11 mouse cellular contexts compared by ENCODE assay signal in genomic region chr5:112641131-112641530, GRCm38 (mm10).
DNase-seq lines count a peak whose midpoint lies in the region; ATAC-seq and TF ChIP-seq lines count a peak whose summit lies in the region.
"Had no signal": no experiment of that assay in that cellular context is flagged by ENCODE, and none has a peak within 500 bp of the region (broad histone marks: within the 10 kb centered on the region; RNA-seq: fewer than 3 reads in every experiment).

No protein-coding gene starts in this region.

- peaks cover 20% of the 10 kb centered on the region for H3K4me1 ChIP-seq in heart, embryonic 10.5 days
- peaks cover 7% of the 10 kb centered on the region; the same call in 1 of the 2 replicates for H3K4me1 ChIP-seq in megakaryocyte, embryonic 14.5 days
- H3K4me1 ChIP-seq in limb, embryonic 13.5 days, result 0 out of 2 replicates have a peak, but pooled peaks cover 7% of the 10 kb centered on the region
- H3K4me1 ChIP-seq in cerebellum, adult 2 months (ENCODE audit: control insufficient read depth, insufficient read depth, low read length), result no peaks in the 10 kb centered on the region; the same call in 1 of the 2 replicates

- peak overlapping the region; percentile 32 for H3K4me2 ChIP-seq in limb, embryonic 13.5 days (replicated peaks)

- 0 out of 2 replicates have a peak, but pooled peaks cover 2% of the 10 kb centered on the region for H3K9me3 ChIP-seq in heart, embryonic 10.5 days
- H3K9me3 ChIP-seq in megakaryocyte, embryonic 14.5 days, result peaks cover 31% of the 10 kb centered on the region
- H3K9me3 ChIP-seq in limb, embryonic 13.5 days, result no peaks in the 10 kb centered on the region

- no peak for DNase-seq in heart, embryonic 10.5 days (ENCODE audit: low spot score)
- DNase-seq in heart, adult 9 months (ENCODE audit: low spot score in 2 of 2), result no peak
- peak; percentile 72 for DNase-seq in retina, postnatal 1 day
- DNase-seq in cerebellum, adult 2 months, result no peak
- DNase-seq in spleen, postnatal 36 days (ENCODE audit: low spot score in 2 of 2), result no peak
- DNase-seq: B cell, adult 2 months; cerebellum, postnatal 10 days; heart, adult 11 months had no signal

- H3K36me3 ChIP-seq in heart, embryonic 10.5 days, result no peaks in the 10 kb centered on the region
- no peaks in the 10 kb centered on the region for H3K36me3 ChIP-seq in megakaryocyte, embryonic 14.5 days (replicated peaks; ENCODE audit: low read length)
- H3K36me3 ChIP-seq in limb, embryonic 13.5 days, result no peaks in the 10 kb centered on the region

- peaks cover 83% of the 10 kb centered on the region for H3K27me3 ChIP-seq in heart, embryonic 10.5 days (ENCODE audit: insufficient read depth, poor library complexity, severe bottlenecking)
- H3K27me3 ChIP-seq in megakaryocyte, embryonic 14.5 days (replicated peaks), result peaks cover 12% of the 10 kb centered on the region
- H3K27me3 ChIP-seq in limb, embryonic 13.5 days, result peaks cover 33% of the 10 kb centered on the region
- no peaks in the 10 kb centered on the region for H3K27me3 ChIP-seq in cerebellum, adult 2 months (ENCODE audit: control insufficient read depth, insufficient read depth, low read length)

- no peak overlapping the region for H3K9ac ChIP-seq in limb, embryonic 13.5 days

- TF ChIP-seq POLR2A in cerebellum, adult 2 months (IDR thresholded peaks at IDR 0.05; ENCODE audit: borderline replicate concordance, insufficient read depth, low read length), result no peak

- peak overlapping the region; percentile 44 for H3K4me3 ChIP-seq in heart, embryonic 10.5 days
- peak overlapping the region; percentile 25 for H3K4me3 ChIP-seq in megakaryocyte, embryonic 14.5 days (replicated peaks)
- no peak overlapping the region for H3K4me3 ChIP-seq in limb, embryonic 13.5 days
- no peak overlapping the region for H3K4me3 ChIP-seq in cerebellum, adult 2 months (replicated peaks; ENCODE audit: insufficient read depth, low read depth, low read length)

- no peak for ATAC-seq in megakaryocyte, adult 5-6 weeks (ENCODE audit: poor library complexity, severe bottlenecking)
- no peak for ATAC-seq in limb, embryonic 13.5 days (ENCODE audit: low FRiP score, low read depth)

- 15% methylated on average over 20 of the region's 20 CpGs for WGBS in heart, embryonic 10.5 days
- WGBS in limb, embryonic 13.5 days, result 13% methylated on average over 20 of the region's 20 CpGs
- WGBS in cerebellum, adult 2 months, result 56% methylated on average over 20 of the region's 20 CpGs

- no peak for TF ChIP-seq CTCF in cerebellum, adult 2 months (IDR thresholded peaks at IDR 0.05; ENCODE audit: borderline replicate concordance, insufficient read depth, low read depth, low read length)

- 0 out of 2 replicates have a peak overlapping the region, but pooled peaks have one; percentile 36 for H3K27ac ChIP-seq in heart, embryonic 10.5 days
- H3K27ac ChIP-seq in limb, embryonic 13.5 days, result no peak overlapping the region
- no peak overlapping the region for H3K27ac ChIP-seq in cerebellum, adult 2 months (ENCODE audit: insufficient read depth, low read length)

Comparison
In these comparisons a context has a peak if more than half of its experiments do, and no peak if none do; other contexts are left out.
1. H3K4me3 ChIP-seq: peak in heart, embryonic 10.5 days (single experiment) and megakaryocyte, embryonic 14.5 days (single experiment); none in limb, embryonic 13.5 days (single experiment) and cerebellum, adult 2 months (single experiment).